Mouse (Mus musculus) liver (tissue): ENCODE results near the gene Serpina16.

Experiments
- DNase-seq: peaks from one replicate; pipeline ENCODE4 v3.0.0-alpha.2; 2020; ENCODE audit warnings: mixed read lengths

The Serpina16 gene

GRCm38 (mm10) chr12:103656848-103657626, 18.9 kb downstream of the Serpina16 start, which contains the start of gene Serpina6:
TSS of gene Serpina6 (minus strand) at chr12:103657212.
- peak; percentile 35 for DNase-seq

GRCm38 (mm10) chr12:103655123-103656044, 20.6 kb downstream of the Serpina16 start:
- peak; percentile 17 for DNase-seq

- no peak for DNase-seq
These were observed 22.1 kb downstream of the Serpina16 start for GRCm38 (mm10) chr12:103653836-103654235.

GRCm38 (mm10) chr12:103646314-103646713, 29.6 kb downstream of the Serpina16 start:
- no peak for DNase-seq

- no peak for DNase-seq
These were observed 31.3 kb downstream of the Serpina16 start for GRCm38 (mm10) chr12:103644601-103645000.

- no peak for DNase-seq
These were observed 32.1 kb downstream of the Serpina16 start for GRCm38 (mm10) chr12:103643818-103644217.

GRCm38 (mm10) chr12:103643336-103643735, 32.6 kb downstream of the Serpina16 start:
- peak; percentile 74 for DNase-seq

GRCm38 (mm10) chr12:103635846-103636245, 40.1 kb downstream of the Serpina16 start:
- no peak for DNase-seq

GRCm38 (mm10) chr12:103634430-103634829, 41.5 kb downstream of the Serpina16 start:
- DNase-seq = no peak

- peak; percentile 21 for DNase-seq
These were observed 44.7 kb downstream of the Serpina16 start, which contains the start of gene Serpina10 for GRCm38 (mm10) chr12:103631203-103631612. TSS of gene Serpina10 (minus strand) at chr12:103631444.
